17 mouse cellular contexts compared by ENCODE assay signal in genomic region chr14:31696985-31697303, GRCm38 (mm10). TPM values are rescaled to one million over a fixed set of nuclear protein-coding genes. Genes with fewer than 3 reads are reported as not detected.
A peak's percentile ranks its signal among the peaks of the same experiment; 100 is the strongest.
DNase-seq lines count a peak whose midpoint lies in the region; ATAC-seq and TF ChIP-seq lines count a peak whose summit lies in the region.
"Had no signal": no experiment of that assay in that cellular context is flagged by ENCODE, and none has a peak within 500 bp of the region (broad histone marks: within the 10 kb centered on the region; RNA-seq: fewer than 3 reads in every experiment).

No protein-coding gene starts in this region.

- peaks cover 19% of the 10 kb centered on the region for H3K36me3 ChIP-seq in heart, embryonic 12.5 days
- H3K36me3 ChIP-seq in CH12.LX (replicated peaks in 1 of 2; ENCODE audit: control insufficient read depth in 1 of 2, insufficient read depth in 1 of 2, low read length in 1 of 2) = peaks cover 4 to 31% of the 10 kb centered on the region in 2 experiments
- H3K36me3 ChIP-seq in small intestine, adult 2 months (ENCODE audit: control insufficient read depth, insufficient read depth, low read length) = peaks cover 8% of the 10 kb centered on the region
- H3K36me3 ChIP-seq in kidney, embryonic 15.5 days = peaks cover 41% of the 10 kb centered on the region

- no peaks in the 10 kb centered on the region for H3K9me3 ChIP-seq in heart, embryonic 12.5 days (replicated peaks)
- H3K9me3 ChIP-seq in CH12.LX (replicated peaks; ENCODE audit: low read length) = no peaks in the 10 kb centered on the region
- no peaks in the 10 kb centered on the region for H3K9me3 ChIP-seq in kidney, embryonic 15.5 days (replicated peaks)
- H3K9me3 ChIP-seq: embryonic facial prominence, embryonic 12.5 days; hindbrain, embryonic 12.5 days; liver, embryonic 15.5 days; midbrain, embryonic 13.5 days had no signal

- ATAC-seq in heart, embryonic 12.5 days (ENCODE audit: insufficient number of reproducible peaks, low FRiP score) = no peak
- no peak for ATAC-seq in cerebellum, adult (ENCODE audit: insufficient number of reproducible peaks, low FRiP score, low TSS enrichment)
- no peak for ATAC-seq in kidney, embryonic 15.5 days (replicated peaks; ENCODE audit: low FRiP score)
- ATAC-seq: intestine, embryonic 16.5 days; midbrain, embryonic 13.5 days had no signal

- no peak overlapping the region for H3K9ac ChIP-seq in heart, embryonic 12.5 days
- H3K9ac ChIP-seq in CH12.LX (ENCODE audit: insufficient read depth, low read depth) = peak overlapping the region; percentile 4; the same call in 1 of the 2 replicates
- no peak overlapping the region for H3K9ac ChIP-seq in kidney, embryonic 15.5 days
- H3K9ac ChIP-seq: embryonic facial prominence, embryonic 12.5 days; hindbrain, embryonic 12.5 days; liver, embryonic 15.5 days; midbrain, embryonic 13.5 days had no signal

- H3K4me2 ChIP-seq in heart, embryonic 12.5 days = no peak overlapping the region
- H3K4me2 ChIP-seq in CH12.LX (ENCODE audit: insufficient read depth, low read depth, poor library complexity, severe bottlenecking) = peak overlapping the region; percentile 62; the same call in 1 of the 2 replicates
- H3K4me2 ChIP-seq in kidney, embryonic 15.5 days = no peak overlapping the region
- H3K4me2 ChIP-seq: embryonic facial prominence, embryonic 12.5 days; hindbrain, embryonic 12.5 days; liver, embryonic 15.5 days; midbrain, embryonic 13.5 days had no signal

- TF ChIP-seq POLR2A in CH12.LX (IDR thresholded peaks at IDR 0.05; ENCODE audit: low read depth, low read length) = no peak
- no peak for TF ChIP-seq POLR2A in small intestine, adult 2 months (IDR thresholded peaks at IDR 0.05; ENCODE audit: low read depth, low read length)

- no peaks in the 10 kb centered on the region for H3K27me3 ChIP-seq in heart, embryonic 12.5 days (replicated peaks)
- no peaks in the 10 kb centered on the region for H3K27me3 ChIP-seq in CH12.LX (replicated peaks)
- H3K27me3 ChIP-seq in small intestine, adult 2 months (ENCODE audit: control insufficient read depth, insufficient read depth, low read length) = no peaks in the 10 kb centered on the region
- no peaks in the 10 kb centered on the region for H3K27me3 ChIP-seq in kidney, embryonic 15.5 days
- H3K27me3 ChIP-seq: embryonic facial prominence, embryonic 12.5 days; hindbrain, embryonic 12.5 days; liver, embryonic 15.5 days; midbrain, embryonic 13.5 days had no signal

- in situ Hi-C loops in CH12.LX (cut with MboI; ENCODE audit: low pct_ligation_motif_present, low pct_unique_long_range_greater_than_20kb, low sequenced_read_pairs) = no loop called here

- intact Hi-C loops in heart, postnatal 36 days (cut with DNase I) = no loop called here

- DNase-seq in heart, postnatal 36 days = no peak
- peak; percentile 42 to 48 for DNase-seq in B cell, adult 2 months
- DNase-seq in CH12.LX (ENCODE audit: extremely low read depth) = no peak
- DNase-seq: kidney, postnatal 10 days; layer of hippocampus, adult 9-11 months; left cerebral cortex, postnatal 4 days; right cerebral cortex, postnatal 25 days had no signal

- H3K79me2 ChIP-seq in CH12.LX (replicated peaks; ENCODE audit: control insufficient read depth, extremely low read depth, insufficient read depth, poor library complexity, severe bottlenecking) = no peaks in the 10 kb centered on the region

- no peak overlapping the region for H3K4me3 ChIP-seq in heart, embryonic 12.5 days
- no peak overlapping the region for H3K4me3 ChIP-seq in CH12.LX (replicated peaks in 1 of 3; ENCODE audit: low read depth in 2 of 3, low read length in 2 of 3, poor library complexity in 1 of 3)
- no peak overlapping the region for H3K4me3 ChIP-seq in small intestine, adult 2 months (ENCODE audit: low read depth, low read length)
- H3K4me3 ChIP-seq in kidney, embryonic 15.5 days (replicated peaks) = no peak overlapping the region
- H3K4me3 ChIP-seq: embryonic facial prominence, embryonic 12.5 days; hindbrain, embryonic 12.5 days; liver, embryonic 15.5 days; midbrain, embryonic 13.5 days had no signal

- H3K27ac ChIP-seq in heart, embryonic 12.5 days (ENCODE audit: poor library complexity, severe bottlenecking) = peak overlapping the region; percentile 72
- H3K27ac ChIP-seq in CH12.LX (ENCODE audit: insufficient read depth, low read depth) = peak overlapping the region; percentile 79
- peak overlapping the region; percentile 42 for H3K27ac ChIP-seq in small intestine, adult 2 months (ENCODE audit: insufficient read depth, low read depth, low read length)
- no peak overlapping the region for H3K27ac ChIP-seq in kidney, embryonic 15.5 days
- H3K27ac ChIP-seq: embryonic facial prominence, embryonic 12.5 days; hindbrain, embryonic 12.5 days; liver, embryonic 15.5 days; midbrain, embryonic 13.5 days had no signal

- H3K4me1 ChIP-seq in heart, embryonic 12.5 days (replicated peaks) = peaks cover 11% of the 10 kb centered on the region
- H3K4me1 ChIP-seq in CH12.LX (ENCODE audit: control insufficient read depth in 1 of 2, insufficient read depth in 2 of 2) = peaks cover 13 to 43% of the 10 kb centered on the region in 2 experiments
- H3K4me1 ChIP-seq in small intestine, adult 2 months (ENCODE audit: control insufficient read depth, insufficient read depth, insufficient read length, low read length) = no peaks in the 10 kb centered on the region
- H3K4me1 ChIP-seq in kidney, embryonic 15.5 days = no peaks in the 10 kb centered on the region
- H3K4me1 ChIP-seq: embryonic facial prominence, embryonic 12.5 days; hindbrain, embryonic 12.5 days; liver, embryonic 15.5 days; midbrain, embryonic 13.5 days had no signal

- TF ChIP-seq EP300 in CH12.LX (IDR thresholded peaks at IDR 0.05; ENCODE audit: low read length) = no peak

- TF ChIP-seq CTCF in CH12.LX (conservative IDR thresholded peaks at IDR 0.05 in 1 of 2, IDR thresholded peaks at IDR 0.05 in 1 of 2; ENCODE audit: low read depth in 2 of 2, low read length in 2 of 2) = no peak
- TF ChIP-seq CTCF in small intestine, adult 2 months (IDR thresholded peaks at IDR 0.05; ENCODE audit: extremely low read depth, insufficient read length, insufficient replicate concordance, low read depth, low read length) = no peak

- dilution Hi-C loops in CH12.LX (cut with MboI; ENCODE audit: extremely low pct_ligation_motif_present, extremely low pct_unique_long_range_greater_than_20kb, low sequenced_read_pairs) = no loop called here

- WGBS in heart, embryonic 12.5 days = 81% methylated on average over 3 of the region's 3 CpGs
- 74% methylated on average over 3 of the region's 3 CpGs for WGBS in small intestine, adult 2 months
- WGBS in kidney, embryonic 15.5 days = 85% methylated on average over 3 of the region's 3 CpGs

- no peak for TF ChIP-seq RAD21 in CH12.LX (IDR thresholded peaks at IDR 0.05; ENCODE audit: low read depth, low read length)

TF ChIP-seq in CH12.LX, 34 proteins besides CTCF, POLR2A, EP300 and RAD21:
- no peak for TF ChIP-seq ETS1 (conservative IDR thresholded peaks at IDR 0.05; ENCODE audit: low read depth, low read length)
- no peak for TF ChIP-seq MAZ (IDR thresholded peaks at IDR 0.05; ENCODE audit: low read depth, low read length)
- no peak for TF ChIP-seq POLR2AphosphoS2 (IDR thresholded peaks at IDR 0.05; ENCODE audit: low read depth, low read length)
- TF ChIP-seq MYC (IDR thresholded peaks at IDR 0.05; ENCODE audit: low read depth, low read length) = no peak
- TF ChIP-seq CHD2 (IDR thresholded peaks at IDR 0.05; ENCODE audit: low read length) = no peak
- no peak for TF ChIP-seq ZKSCAN1 (IDR thresholded peaks at IDR 0.05; ENCODE audit: borderline replicate concordance, low read depth, low read length)

RNA-seq across cellular contexts. Expression of gene Hacl1, which starts 55.9 kb away (rescaled TPM):
- 7.9 and 13.2 TPM in 2 replicates for polyA plus RNA-seq in heart, embryonic 12.5 days (2016; fragmentation: Nextera tagmentation; extraction: Ambion mirVana)
- 10 to 100 TPM; 12.2 to 12.7 TPM for total RNA-seq in heart, postnatal 36 days (2021)
- total RNA-seq in CH12.LX (2012; rRNA removed) = 14.3 and 20.2 TPM in 2 replicates
- total RNA-seq in CH12.LX (2014; rRNA removed) = 22.6 and 23.7 TPM in 2 replicates
- polyA plus RNA-seq in CH12.LX (2012; ENCODE audit: insufficient read length, low read depth) = 13.6 and 13.7 TPM in 2 replicates
- polyA plus RNA-seq in small intestine, adult 2 months (2012; rRNA removed) = 1.7 and 4.3 TPM in 2 replicates
- 20.3 and 24.4 TPM in 2 replicates for polyA plus RNA-seq in kidney, embryonic 15.5 days (2015; fragmentation: Nextera tagmentation; extraction: Ambion mirVana)

RNA-seq across cellular contexts. Expression of gene Btd, which starts 56.1 kb away (rescaled TPM):
- polyA plus RNA-seq in heart, embryonic 12.5 days (2016; fragmentation: Nextera tagmentation; extraction: Ambion mirVana) = 23.1 and 27.8 TPM in 2 replicates
- 10 to 100 TPM in 1 of 2 experiments, 1 to 10 TPM in 1; 9.3 to 12.3 TPM for total RNA-seq in heart, postnatal 36 days (2021)
- total RNA-seq in CH12.LX (2012; rRNA removed) (14.1 and 16.2 TPM in 2 replicates), CH12.LX (2014; rRNA removed) (22.5 and 23.0 TPM in 2 replicates)
- 18.2 and 25.4 TPM in 2 replicates for polyA plus RNA-seq in CH12.LX (2012; ENCODE audit: insufficient read length, low read depth)
- polyA plus RNA-seq in small intestine, adult 2 months (2012; rRNA removed) = 10.8 and 26.5 TPM in 2 replicates
- 36.4 and 39.4 TPM in 2 replicates for polyA plus RNA-seq in kidney, embryonic 15.5 days (2015; fragmentation: Nextera tagmentation; extraction: Ambion mirVana)

RNA-seq across cellular contexts. Expression of gene Gm49387, which starts 56.3 kb away (rescaled TPM):
- polyA plus RNA-seq in heart, embryonic 12.5 days (2016; fragmentation: Nextera tagmentation; extraction: Ambion mirVana) = 0.10 and 3.7 TPM in 2 replicates
- 1 to 10 TPM in 1 of 2 experiments, under 1 TPM in 1; 0.33 to 1.7 TPM for total RNA-seq in heart, postnatal 36 days (2021)
- total RNA-seq in CH12.LX (2012; rRNA removed) (not detected in 2 replicates), CH12.LX (2014; rRNA removed) (not detected in 2 replicates)
- 0.71 TPM in 1 of 2 replicates, not detected in the other for polyA plus RNA-seq in CH12.LX (2012; ENCODE audit: insufficient read length, low read depth)
- not detected in 2 replicates for polyA plus RNA-seq in small intestine, adult 2 months (2012; rRNA removed)
- 2.7 and 3.2 TPM in 2 replicates for polyA plus RNA-seq in kidney, embryonic 15.5 days (2015; fragmentation: Nextera tagmentation; extraction: Ambion mirVana)
- total RNA-seq: left cerebral cortex, postnatal 4 days had no signal
- polyA plus RNA-seq: forebrain, embryonic 11.5 days; midbrain, embryonic 13.5 days had no signal

Comparison
In these comparisons a context has a peak if more than half of its experiments do, and no peak if none do; other contexts are left out.
1. DNase-seq: peak in B cell, adult 2 months (2 of 2); none in heart, postnatal 36 days (0 of 2) and CH12.LX (single experiment).